Mouse (Mus musculus) 3134 (cell line): ENCODE data around the gene H2-Q10.
"Not testable (repeated sequence)": the region's sequence is repeated elsewhere in the genome, so short reads cannot be mapped to it uniquely, and the experiment has no call there.

ENCODE experiments used
- DNase-seq: peaks from one replicate; pipeline ENCODE4 v3.0.0-alpha.2; 2011; ENCODE audit warnings: low spot score; ENCODE audit not compliant: insufficient read length; ENCODE audit errors: extremely low read depth

H2-Q10 gene

DNA sequence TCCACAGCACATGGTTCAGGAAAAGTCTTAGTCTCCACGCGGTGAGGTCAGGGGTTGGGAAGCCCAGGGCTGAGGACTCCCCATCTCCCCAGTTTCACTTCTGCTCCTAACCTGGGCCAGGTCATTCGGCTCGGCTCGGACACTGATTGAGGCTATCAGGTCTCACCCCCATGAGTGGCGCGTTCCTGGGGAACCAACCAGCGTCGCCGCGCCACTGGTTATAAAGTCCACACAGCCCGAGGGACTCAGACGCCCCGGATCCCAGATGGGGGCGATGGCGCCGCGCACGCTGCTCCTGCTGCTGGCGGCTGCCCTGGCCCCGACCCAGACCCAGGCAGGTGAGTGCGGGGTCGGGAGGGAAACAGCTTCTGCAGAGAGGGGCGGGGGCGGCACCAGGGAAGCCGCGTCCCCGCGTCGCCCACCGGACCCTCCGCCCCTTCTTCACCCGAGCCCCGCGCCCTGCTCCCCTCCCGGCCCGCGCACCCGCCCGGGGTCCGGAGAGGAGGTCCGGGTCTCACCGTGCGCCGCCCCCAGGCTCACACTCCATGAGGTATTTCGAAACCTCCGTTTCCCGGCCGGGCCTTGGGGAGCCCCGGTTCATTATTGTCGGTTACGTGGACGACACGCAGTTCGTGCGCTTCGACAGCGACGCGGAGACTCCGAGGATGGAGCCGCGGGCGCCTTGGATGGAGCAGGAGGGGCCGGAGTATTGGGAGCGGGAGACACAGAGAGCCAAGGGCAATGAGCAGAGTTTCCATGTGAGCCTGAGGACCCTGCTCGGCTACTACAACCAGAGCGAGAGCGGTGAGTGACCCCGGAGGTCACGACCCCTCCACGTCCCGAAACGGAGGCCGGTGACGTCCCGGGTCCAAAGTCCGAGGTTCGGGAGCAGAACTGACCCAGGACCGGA lies at the start of gene H2-Q10:
TSS of gene H2-Q10 (plus strand) at position 248 of the 910 bp plus-strand sequence.
- no peak for DNase-seq

DNA sequence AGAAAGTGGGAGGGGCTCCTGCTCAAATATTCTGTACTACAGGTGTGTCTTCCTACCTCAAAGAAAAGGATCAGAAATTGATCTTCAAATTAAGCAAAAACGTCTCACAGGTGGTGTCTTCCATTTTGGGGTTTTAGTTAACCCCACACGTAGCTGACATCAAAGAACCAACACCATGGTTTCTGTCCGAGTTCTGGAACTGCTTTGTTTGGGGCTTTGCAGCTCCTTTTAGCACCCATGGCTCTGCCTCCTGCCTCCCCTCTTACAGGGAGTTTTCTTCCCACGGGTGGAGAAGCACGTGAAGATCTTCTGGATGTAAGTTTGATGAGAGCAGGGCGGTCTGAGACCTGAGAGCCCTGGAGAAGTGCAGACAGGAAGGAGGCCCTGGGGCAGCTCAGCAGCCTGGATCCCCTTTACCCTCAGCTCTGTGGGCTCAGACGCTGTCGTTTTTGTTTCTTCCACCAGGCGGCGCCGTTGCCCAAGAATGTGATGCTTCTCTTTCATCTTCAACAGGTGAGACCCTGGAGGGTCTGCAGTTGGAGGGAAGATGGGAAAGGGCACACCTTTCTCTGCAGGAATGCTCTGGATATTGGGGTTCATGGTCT lies 49.6 kb upstream of the H2-Q10 start:
- not testable (repeated sequence) for DNase-seq

DNA sequence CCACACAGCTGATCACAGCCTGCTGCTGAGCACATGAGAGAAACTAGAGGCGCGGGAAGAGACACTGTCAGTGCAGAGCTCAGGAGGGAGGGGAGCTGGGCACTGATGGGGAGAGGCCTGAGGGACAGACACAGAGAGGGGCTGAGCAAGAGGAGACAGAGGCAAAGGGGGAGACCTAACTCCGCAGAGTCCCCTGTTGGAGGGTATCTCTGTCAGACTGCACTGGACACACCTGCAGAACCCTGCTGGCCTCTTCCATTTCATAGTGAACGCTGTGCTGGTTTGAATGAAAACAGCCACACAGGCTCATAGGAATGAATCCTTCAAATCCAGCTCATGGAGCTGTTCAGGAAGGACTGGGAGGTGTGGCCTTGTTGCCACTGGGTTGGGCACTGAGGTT lies 48.6 kb upstream of the H2-Q10 start:
- not testable (repeated sequence) for DNase-seq

DNA sequence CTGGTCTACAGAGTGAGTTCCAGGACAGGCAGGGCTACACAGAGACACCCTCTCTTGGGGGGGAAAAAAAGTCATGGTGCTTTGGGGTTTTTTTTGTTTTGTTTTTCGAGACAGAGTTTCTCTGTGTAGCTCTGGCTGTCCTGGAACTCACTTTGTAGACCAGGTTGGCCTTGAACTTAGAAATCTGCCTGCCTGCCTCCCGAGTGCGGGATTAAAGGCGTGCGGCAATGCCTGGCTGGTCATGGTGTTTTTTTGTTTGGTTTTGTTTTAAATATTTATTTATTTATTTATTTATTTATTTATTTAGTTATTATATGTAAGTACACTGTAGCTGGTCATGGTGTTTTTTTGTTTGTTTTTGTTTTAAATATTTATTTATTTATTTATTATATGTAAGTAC lies 47.5 kb upstream of the H2-Q10 start:
- DNase-seq, result not testable (repeated sequence)

DNA sequence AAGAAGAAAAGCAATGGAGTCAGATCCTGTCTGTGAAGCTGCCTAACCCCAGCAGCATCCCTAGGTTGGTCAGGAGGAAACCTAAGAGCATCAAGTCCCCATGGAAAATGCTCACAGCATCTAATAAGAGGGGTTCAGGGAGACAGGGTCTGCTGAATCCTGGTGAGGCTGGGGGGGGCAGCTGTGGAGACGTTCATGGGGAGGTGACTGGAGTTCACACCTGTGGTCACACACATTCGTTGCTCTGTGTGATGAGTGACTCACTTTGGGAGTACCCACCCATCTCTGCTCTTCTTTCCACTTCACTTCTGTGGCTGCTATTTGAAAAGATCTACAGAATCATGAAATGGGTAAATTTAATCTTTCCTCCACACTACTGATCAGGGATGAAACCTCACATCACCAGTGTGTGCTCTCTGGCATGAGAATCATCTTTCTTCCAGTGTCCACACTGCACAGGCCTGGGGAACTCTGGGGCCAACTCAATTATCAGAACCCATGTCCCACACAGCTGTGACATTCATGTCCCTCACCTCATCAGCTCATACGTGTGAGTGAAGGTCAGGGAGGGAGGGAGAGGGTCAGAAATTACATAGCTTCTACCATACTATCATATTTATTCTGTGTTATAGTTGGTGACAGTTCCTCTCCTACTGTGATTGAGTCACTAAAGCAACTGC lies 46.6 kb upstream of the H2-Q10 start:
- not testable (repeated sequence) for DNase-seq

DNA sequence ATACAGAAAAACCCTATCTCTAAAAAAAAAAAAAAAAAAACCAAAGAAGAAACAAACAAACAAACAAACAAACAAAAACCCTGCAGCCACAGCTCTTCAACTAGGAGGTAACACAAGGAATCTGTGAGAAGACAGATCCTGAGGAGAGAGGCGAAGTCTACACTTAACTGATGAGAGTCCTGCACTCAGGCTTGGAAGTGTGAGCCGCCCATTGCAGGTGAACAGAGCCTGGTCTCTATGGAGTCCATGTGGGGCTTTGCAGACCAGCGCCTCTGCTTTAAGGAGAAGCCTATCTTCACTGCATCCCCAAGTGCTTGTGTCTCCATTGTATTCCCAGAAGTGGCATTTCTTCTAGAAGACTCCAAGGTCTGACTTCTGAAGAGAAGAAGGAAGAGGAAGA lies 45.8 kb upstream of the H2-Q10 start:
- DNase-seq, result not testable (repeated sequence)

DNA sequence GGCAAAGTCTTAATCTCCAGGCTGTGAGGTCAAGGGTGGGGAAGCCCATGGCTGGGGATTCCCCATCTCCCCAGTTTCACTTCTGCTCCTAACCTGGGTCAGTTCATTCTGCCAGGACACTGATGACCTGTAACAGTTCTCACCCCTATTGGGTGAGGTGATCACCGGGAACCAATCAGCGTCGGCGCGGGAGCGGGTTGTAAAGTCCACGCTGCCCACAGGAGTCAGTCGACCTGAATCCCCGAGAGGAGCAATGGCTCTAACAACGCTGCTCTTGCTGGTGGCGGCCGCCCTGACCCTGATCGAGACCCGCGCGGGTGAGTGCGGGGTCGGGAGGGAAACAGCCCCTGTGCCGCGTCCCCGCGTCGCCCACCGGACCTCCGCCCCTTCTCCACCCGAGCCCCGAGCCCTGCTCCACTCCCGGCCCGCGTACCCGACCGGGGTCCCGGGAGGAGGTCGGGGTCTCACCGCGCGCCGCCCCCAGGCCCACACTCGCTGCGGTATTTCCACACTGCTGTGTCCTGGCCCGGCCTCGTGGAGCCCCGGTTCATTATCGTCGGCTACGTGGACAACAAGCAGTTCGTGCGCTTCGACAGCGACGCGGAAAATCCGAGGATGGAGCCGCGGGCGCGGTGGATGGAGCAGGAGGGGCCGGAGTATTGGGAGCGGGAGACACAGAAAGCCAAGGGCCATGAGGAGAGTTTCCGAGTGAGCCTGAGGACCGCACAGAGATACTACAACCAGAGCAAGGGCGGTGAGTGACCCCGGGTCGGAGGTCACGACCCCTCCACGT lies 45.1 kb upstream of the H2-Q10 start, which contains the start of gene H2-Q6:
TSS of gene H2-Q6 (plus strand) at position 227 of the 793 bp plus-strand sequence.
- DNase-seq, result peak; percentile 21

DNA sequence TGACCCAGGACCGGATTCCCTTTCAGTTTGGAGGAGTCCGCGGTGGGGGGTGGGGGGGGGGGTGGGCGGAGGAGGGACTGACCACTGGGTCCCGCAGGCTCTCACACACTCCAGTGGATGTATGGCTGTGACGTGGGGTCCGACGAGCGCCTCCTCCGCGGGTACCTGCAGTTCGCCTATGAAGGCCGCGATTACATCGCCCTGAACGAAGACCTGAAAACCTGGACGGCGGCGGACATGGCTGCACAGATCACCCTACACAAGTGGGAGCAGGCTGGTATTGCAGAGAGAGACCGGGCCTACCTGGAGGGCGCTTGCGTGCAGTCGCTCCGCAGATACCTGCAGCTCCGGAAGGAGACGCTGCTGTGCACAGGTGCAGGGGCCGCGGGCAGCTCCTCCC lies 44.4 kb upstream of the H2-Q10 start:
- DNase-seq, result peak; percentile 34

DNA sequence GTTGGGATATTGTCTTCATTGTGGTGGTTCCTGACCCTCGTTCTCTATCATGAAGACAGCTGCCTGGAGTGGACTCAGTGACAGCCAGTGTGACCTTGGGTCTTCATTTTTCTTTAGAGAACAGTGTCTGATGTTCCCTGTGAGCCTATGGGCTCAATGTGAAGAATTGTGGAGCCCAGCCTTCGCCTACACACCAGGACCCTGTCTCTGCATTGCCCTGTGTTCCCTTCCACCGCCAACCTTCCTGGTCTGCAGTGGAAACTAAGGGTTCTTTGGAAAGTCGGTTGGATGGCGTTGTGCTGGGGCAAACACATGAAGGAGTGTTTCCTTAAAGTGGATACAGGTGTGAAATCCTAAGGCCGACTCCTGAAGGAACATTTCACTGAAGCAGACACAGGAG lies 41.0 kb upstream of the H2-Q10 start:
- DNase-seq, result not testable (repeated sequence)

DNA sequence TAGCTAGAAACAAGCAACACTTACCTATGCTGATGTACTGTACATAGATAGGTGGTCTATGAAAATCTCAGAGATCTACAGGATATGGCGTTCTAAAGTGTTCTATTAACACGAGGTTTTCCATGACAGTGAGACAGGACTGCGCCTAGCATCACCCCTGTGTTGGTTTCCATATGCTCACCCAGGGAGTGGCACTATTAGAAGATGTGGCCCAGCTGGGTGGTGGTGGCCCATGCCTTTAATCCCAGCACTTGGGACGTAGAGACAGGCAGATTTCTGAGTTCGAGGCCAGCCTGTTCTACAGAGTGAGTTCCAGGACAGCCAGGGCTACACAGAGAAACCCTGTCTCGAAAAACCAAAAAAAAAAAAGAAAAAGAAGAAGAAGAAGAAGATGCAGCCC lies 39.2 kb upstream of the H2-Q10 start:
- not testable (repeated sequence) for DNase-seq

DNA sequence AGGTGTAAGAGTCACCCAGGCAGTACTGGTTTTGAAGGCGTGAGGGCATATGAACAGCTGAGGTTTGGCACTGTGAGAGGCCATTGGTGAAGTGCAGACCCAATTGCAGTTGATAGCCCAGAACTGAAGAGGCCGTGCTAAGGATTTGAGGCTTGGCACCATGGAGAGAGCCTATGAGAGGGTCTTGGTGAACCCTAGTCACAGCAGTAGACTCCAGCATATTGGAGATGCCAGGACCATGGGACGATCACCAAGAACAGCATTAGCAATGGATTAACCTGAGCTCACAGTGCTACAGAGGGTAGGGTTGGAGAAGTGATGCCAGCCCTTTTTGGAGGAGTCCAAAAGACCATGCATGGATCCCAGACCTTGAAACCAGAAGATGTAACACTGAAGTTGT lies 37.7 kb upstream of the H2-Q10 start:
- DNase-seq, result not testable (repeated sequence)

DNA sequence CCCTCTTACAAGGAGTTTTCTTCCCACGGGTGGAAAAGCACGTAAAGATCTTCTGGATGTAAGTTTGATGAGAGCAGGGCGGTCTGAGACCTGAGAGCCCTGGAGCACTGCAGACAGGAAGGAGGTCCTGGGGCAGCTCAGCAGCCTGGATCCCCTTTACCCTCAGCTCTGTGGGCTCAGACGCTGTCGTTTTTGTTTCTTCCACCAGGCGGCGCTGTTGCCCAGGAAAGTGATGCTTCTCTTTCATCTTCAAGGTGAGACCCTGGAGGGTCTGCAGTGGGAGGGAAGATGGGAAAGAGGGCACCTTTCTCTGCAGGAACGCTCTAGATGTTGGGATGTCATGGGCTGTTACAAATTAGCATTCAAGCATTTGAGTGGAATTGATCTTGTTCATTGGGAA lies 35.1 kb upstream of the H2-Q10 start:
- not testable (repeated sequence) for DNase-seq

DNA sequence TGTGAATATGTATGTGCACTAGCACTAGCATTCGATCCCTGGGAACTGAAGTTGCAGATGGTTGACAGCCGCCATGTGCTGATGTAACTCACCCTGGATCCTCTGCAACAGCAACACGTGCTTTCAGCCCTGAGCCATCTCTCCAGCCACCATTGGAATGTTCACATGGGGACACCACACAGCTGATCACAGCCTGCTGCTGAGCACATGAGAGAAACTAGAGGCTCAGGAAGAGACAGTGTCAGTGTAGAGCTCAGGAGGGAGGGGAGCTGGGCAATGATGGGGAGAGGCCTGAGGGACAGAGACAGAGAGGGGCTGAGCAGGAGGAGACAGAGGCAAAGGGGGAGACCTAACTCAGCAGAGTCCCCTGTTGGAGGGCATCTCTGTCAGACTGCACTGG lies 34.3 kb upstream of the H2-Q10 start:
- DNase-seq, result not testable (repeated sequence)

DNA sequence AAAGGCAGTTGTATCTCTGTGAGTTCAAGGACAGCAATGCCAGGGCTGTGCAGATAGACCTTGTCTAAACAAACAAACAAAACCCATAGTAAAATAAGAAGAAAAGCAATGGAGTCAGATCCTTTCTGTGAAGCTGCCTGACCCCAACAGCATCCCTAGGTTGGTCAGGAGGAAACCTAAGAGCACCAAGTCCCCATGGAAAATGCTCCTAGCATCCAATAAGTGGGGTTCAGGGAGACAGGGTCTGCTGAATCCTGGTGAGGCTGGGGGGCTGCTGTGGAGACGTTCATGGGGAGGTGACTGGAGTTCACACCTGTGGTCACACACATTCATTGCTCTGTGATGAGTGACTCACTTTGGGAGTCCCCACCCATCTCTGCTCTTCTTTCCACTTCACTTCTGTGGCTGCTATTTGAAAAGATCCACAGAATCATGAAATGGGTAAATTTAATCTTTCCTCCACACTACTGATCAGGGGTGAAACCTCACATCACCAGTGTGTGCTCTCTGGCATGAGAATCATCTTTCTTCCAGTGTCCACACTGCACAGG lies 32.4 kb upstream of the H2-Q10 start:
- not testable (repeated sequence) for DNase-seq

DNA sequence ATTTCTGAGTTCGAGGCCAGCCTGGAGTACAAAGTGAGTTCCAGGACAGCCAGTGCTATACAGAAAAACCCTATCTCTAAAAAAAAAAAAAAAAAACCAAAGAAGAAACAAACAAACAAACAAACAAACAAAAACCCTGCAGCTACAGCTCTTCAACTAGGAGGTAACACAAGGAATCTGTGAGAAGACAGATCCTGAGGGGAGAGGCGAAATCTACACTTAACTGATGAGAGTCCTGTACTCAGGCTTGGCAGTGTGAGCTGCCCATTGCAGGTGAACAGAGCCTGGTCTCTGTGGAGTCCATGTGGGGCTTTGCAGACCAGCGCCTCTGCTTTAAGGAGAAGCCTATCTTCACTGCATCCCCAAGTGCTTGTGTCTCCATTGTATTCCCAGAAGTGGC lies 31.5 kb upstream of the H2-Q10 start:
- DNase-seq, result not testable (repeated sequence)

DNA sequence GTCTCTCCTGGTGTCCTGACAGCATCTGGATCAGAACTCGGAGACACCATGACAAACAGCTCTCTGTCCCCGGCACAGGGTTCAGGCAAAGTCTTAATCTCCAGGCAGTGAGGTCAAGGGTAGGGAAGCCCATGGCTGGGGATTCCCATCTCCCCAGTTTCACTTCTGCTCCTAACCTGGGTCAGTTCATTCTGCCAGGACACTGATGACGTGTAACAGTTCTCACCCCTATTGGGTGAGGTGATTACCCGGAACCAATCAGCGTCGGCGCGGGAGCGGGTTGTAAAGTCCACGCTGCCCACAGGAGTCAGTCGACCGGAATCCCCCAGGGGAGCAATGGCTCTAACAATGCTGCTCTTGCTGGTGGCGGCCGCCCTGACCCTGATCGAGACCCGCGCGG lies 31.0 kb upstream of the H2-Q10 start, which contains the start of gene H2-Q7:
TSS of gene H2-Q7 (plus strand) at position 271 of the 400 bp plus-strand sequence.
- not testable (repeated sequence) for DNase-seq

DNA sequence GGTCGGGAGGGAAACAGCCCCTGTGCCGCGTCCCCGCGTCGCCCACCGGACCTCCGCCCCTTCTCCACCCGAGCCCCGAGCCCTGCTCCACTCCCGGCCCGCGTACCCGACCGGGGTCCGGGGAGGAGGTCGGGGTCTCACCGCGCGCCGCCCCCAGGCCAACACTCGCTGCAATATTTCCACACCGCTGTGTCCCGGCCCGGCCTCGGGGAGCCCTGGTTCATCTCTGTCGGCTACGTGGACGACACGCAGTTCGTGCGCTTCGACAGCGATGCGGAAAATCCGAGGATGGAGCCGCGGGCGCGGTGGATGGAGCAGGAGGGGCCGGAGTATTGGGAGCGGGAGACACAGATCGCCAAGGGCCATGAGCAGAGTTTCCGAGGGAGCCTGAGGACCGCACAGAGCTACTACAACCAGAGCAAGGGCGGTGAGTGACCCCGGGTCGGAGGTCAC lies 30.6 kb upstream of the H2-Q10 start:
- not testable (repeated sequence) for DNase-seq

DNA sequence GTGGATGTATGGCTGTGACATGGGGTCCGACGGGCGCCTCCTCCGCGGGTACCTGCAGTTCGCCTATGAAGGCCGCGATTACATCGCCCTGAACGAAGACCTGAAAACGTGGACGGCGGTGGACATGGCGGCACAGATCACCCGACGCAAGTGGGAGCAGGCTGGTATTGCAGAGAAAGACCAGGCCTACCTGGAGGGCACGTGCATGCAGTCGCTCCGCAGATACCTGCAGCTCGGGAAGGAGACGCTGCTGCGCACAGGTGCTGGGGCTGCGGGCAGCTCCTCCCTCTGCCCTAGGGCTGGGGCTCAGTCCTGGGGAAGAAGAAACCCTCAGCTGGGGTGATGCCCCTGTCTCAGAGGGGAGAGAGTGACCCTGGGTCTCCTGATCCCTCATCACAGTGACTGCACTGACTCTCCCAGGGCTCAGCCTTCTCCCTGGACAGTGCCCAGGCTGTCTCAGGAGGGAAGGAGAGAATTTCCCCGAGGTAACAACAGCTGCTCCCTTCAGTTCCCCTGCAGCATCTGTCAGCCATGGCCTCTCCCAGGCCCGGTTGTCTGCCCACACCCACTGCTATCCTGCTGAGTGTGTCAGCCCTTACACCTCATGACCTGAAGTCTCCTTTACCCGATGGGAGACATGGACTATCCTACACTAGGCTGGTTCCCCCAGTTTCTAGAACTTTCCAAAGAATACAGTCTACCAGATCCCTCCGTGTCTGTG lies 29.8 kb upstream of the H2-Q10 start:
- not testable (repeated sequence) for DNase-seq

DNA sequence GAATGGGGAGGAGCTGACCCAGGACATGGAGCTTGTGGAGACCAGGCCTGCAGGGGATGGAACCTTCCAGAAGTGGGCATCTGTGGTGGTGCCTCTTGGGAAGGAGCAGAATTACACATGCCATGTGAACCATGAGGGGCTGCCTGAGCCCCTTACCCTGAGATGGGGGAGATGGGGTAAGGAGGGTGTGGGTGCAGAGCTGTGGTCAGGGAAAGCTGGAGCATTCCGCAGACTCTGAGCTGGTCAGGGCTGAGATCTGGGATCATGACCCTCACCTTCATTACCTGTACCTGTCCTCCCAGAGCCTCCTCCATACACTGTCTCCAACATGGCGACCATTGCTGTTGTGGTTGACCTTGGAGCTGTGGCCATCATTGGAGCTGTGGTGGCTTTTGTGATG lies 27.5 kb upstream of the H2-Q10 start:
- DNase-seq, result not testable (repeated sequence)
